In genomic region chr11:106179711-106180448, GRCm38 (mm10) we compare ENCODE assay signal across 16 mouse cellular contexts. TPM values are rescaled to one million over a fixed set of nuclear protein-coding genes. Genes with fewer than 3 reads are reported as not detected.
DNase-seq lines count a peak whose midpoint lies in the region; ATAC-seq and TF ChIP-seq lines count a peak whose summit lies in the region.
"Had no signal": no experiment of that assay in that cellular context is flagged by ENCODE, and none has a peak within 500 bp of the region (broad histone marks: within the 10 kb centered on the region; RNA-seq: fewer than 3 reads in every experiment).

No protein-coding gene starts in this region.

- H3K27me3 ChIP-seq in CH12.LX (replicated peaks) = no peaks in the 10 kb centered on the region
- H3K27me3 ChIP-seq in embryonic facial prominence, embryonic 15.5 days = no peaks in the 10 kb centered on the region
- H3K27me3 ChIP-seq: heart, embryonic 13.5 days; liver, embryonic 15.5 days had no signal

- peak; percentile 84; the same call in 1 of the 2 replicates for ATAC-seq in embryonic facial prominence, embryonic 15.5 days (ENCODE audit: insufficient number of reproducible peaks, low FRiP score, low TSS enrichment, low read depth)
- no peak for ATAC-seq in megakaryocyte progenitor cell, adult 5-6 weeks (replicated peaks; ENCODE audit: poor library complexity)

- H3K36me3 ChIP-seq in CH12.LX (replicated peaks in 1 of 2; ENCODE audit: control insufficient read depth in 1 of 2, insufficient read depth in 1 of 2, low read length in 1 of 2) = peaks cover 7 to 42% of the 10 kb centered on the region in 2 experiments
- H3K36me3 ChIP-seq in embryonic facial prominence, embryonic 15.5 days = peaks cover 6% of the 10 kb centered on the region

- TF ChIP-seq POLR2A in CH12.LX (IDR thresholded peaks at IDR 0.05; ENCODE audit: low read depth, low read length) = no peak; the same call in 1 of the 2 replicates

- no peak for TF ChIP-seq CTCF in left cerebral cortex, adult 2 months (IDR thresholded peaks at IDR 0.05)
- TF ChIP-seq CTCF in CH12.LX (conservative IDR thresholded peaks at IDR 0.05 in 1 of 2, IDR thresholded peaks at IDR 0.05 in 1 of 2; ENCODE audit: low read depth in 2 of 2, low read length in 2 of 2) = no peak

- no peaks in the 10 kb centered on the region for H3K79me2 ChIP-seq in CH12.LX (replicated peaks; ENCODE audit: control insufficient read depth, extremely low read depth, insufficient read depth, poor library complexity, severe bottlenecking)

- dilution Hi-C loops in CH12.LX (cut with MboI; ENCODE audit: extremely low pct_ligation_motif_present, extremely low pct_unique_long_range_greater_than_20kb, low sequenced_read_pairs) = no loop called here

- no peak overlapping the region for H3K4me3 ChIP-seq in left cerebral cortex, adult 2 months
- peak overlapping the region in 1 of 3 experiments; percentile 8 for H3K4me3 ChIP-seq in CH12.LX (replicated peaks in 1 of 3; ENCODE audit: low read depth in 2 of 3, low read length in 2 of 3, poor library complexity in 1 of 3)
- no peak overlapping the region for H3K4me3 ChIP-seq in embryonic facial prominence, embryonic 15.5 days (replicated peaks)
- H3K4me3 ChIP-seq: heart, embryonic 13.5 days; liver, embryonic 15.5 days; myocyte had no signal

- WGBS in embryonic facial prominence, embryonic 15.5 days = 33% methylated on average over 7 of the region's 7 CpGs

- TF ChIP-seq EP300 in CH12.LX (IDR thresholded peaks at IDR 0.05; ENCODE audit: low read length) = no peak

- no peak for TF ChIP-seq RAD21 in CH12.LX (IDR thresholded peaks at IDR 0.05; ENCODE audit: low read depth, low read length)

- intact Hi-C loops in left cerebral cortex, adult 2 months (cut with DNase I) = loop anchor here (1.0 kb wide), 1 partner anchor 19 kb away; no protein-coding TSS in a partner anchor

- no peaks in the 10 kb centered on the region for H3K9me3 ChIP-seq in CH12.LX (replicated peaks; ENCODE audit: low read length)
- no peaks in the 10 kb centered on the region for H3K9me3 ChIP-seq in embryonic facial prominence, embryonic 15.5 days (replicated peaks)
- H3K9me3 ChIP-seq: heart, embryonic 13.5 days; liver, embryonic 15.5 days had no signal

- DNase-seq in left cerebral cortex, adult 2 months (ENCODE audit: extremely low spot score in 1 of 2, low spot score in 2 of 2) = no peak
- DNase-seq in left cerebral cortex, adult 9 months (ENCODE audit: low spot score in 2 of 2) = no peak
- DNase-seq in CH12.LX (ENCODE audit: extremely low read depth) = no peak
- DNase-seq in brain, adult 2 months (ENCODE audit: low read depth, low spot score) = peak; percentile 96
- no peak for DNase-seq in urinary bladder, adult 18-20 months (ENCODE audit: low spot score in 2 of 2)
- DNase-seq: kidney, adult 2 months; thymus, adult 2 months had no signal

- H3K4me2 ChIP-seq in CH12.LX (ENCODE audit: insufficient read depth, low read depth, poor library complexity, severe bottlenecking) = peak overlapping the region; percentile 83
- H3K4me2 ChIP-seq in embryonic facial prominence, embryonic 15.5 days (replicated peaks) = no peak overlapping the region
- H3K4me2 ChIP-seq: heart, embryonic 13.5 days; hindbrain, embryonic 14.5 days; liver, embryonic 15.5 days had no signal

- no peak overlapping the region for H3K9ac ChIP-seq in CH12.LX (ENCODE audit: insufficient read depth, low read depth)
- no peak overlapping the region for H3K9ac ChIP-seq in embryonic facial prominence, embryonic 15.5 days
- H3K9ac ChIP-seq: heart, embryonic 13.5 days; hindbrain, embryonic 14.5 days; liver, embryonic 15.5 days had no signal

- in situ Hi-C loops in CH12.LX (cut with MboI; ENCODE audit: low pct_ligation_motif_present, low pct_unique_long_range_greater_than_20kb, low sequenced_read_pairs) = no loop called here

- H3K4me1 ChIP-seq in CH12.LX (ENCODE audit: control insufficient read depth in 1 of 2, insufficient read depth in 2 of 2) = peaks cover 19 to 34% of the 10 kb centered on the region in 2 experiments
- peaks cover 18% of the 10 kb centered on the region for H3K4me1 ChIP-seq in embryonic facial prominence, embryonic 15.5 days

- peak overlapping the region; percentile 84 for H3K27ac ChIP-seq in left cerebral cortex, adult 2 months
- H3K27ac ChIP-seq in CH12.LX (ENCODE audit: insufficient read depth, low read depth) = peak overlapping the region; percentile 85
- H3K27ac ChIP-seq in embryonic facial prominence, embryonic 15.5 days (replicated peaks) = peak overlapping the region; percentile 88
- H3K27ac ChIP-seq: heart, embryonic 13.5 days; hindbrain, embryonic 14.5 days; liver, embryonic 15.5 days had no signal

TF ChIP-seq in CH12.LX, 34 proteins besides CTCF, POLR2A, EP300 and RAD21:
- TF ChIP-seq ETS1 (conservative IDR thresholded peaks at IDR 0.05; ENCODE audit: low read depth, low read length) = no peak
- TF ChIP-seq ZNF384 (IDR thresholded peaks at IDR 0.05; ENCODE audit: low read depth, low read length) = no peak
- TF ChIP-seq CHD2 (IDR thresholded peaks at IDR 0.05; ENCODE audit: low read length) = peak; percentile 35; the same call in 1 of the 2 replicates
- TF ChIP-seq ZMIZ1 (IDR thresholded peaks at IDR 0.05; ENCODE audit: low read depth, low read length) = peak; percentile 22; the same call in 1 of the 2 replicates
- peak; percentile 79; the same call in 1 of the 2 replicates for TF ChIP-seq POLR2AphosphoS2 (IDR thresholded peaks at IDR 0.05; ENCODE audit: low read depth, low read length)
- peak; percentile 66; the same call in 1 of the 2 replicates for TF ChIP-seq JUND (conservative IDR thresholded peaks at IDR 0.05; ENCODE audit: low read depth, low read length)
- TF ChIP-seq MAX (IDR thresholded peaks at IDR 0.05; ENCODE audit: low read length) = peak; percentile 80
- TF ChIP-seq JUN (IDR thresholded peaks at IDR 0.05; ENCODE audit: insufficient read depth, low read depth, low read length) = peak; percentile 59
- 0 out of 2 replicates have a peak, but pooled peaks have one; percentile 23 for TF ChIP-seq NRF1 (IDR thresholded peaks at IDR 0.05; ENCODE audit: low read depth, low read length)
- peak; percentile 76 for TF ChIP-seq MEF2A (IDR thresholded peaks at IDR 0.05; ENCODE audit: borderline replicate concordance, low read depth, low read length)
- TF ChIP-seq CHD1 (IDR thresholded peaks at IDR 0.05; ENCODE audit: low read depth, low read length) = 0 out of 2 replicates have a peak, but pooled peaks have one; percentile 75

RNA-seq across cellular contexts. Expression of gene Limd2, which starts 19.2 kb away (rescaled TPM):
- total RNA-seq in left cerebral cortex, adult 2 months (2021) = 10 to 100 TPM; 78.1 to 96.5 TPM
- total RNA-seq in CH12.LX (2012; rRNA removed) = 249 and 275 TPM in 2 replicates
- 344 and 367 TPM in 2 replicates for total RNA-seq in CH12.LX (2014; rRNA removed)
- polyA plus RNA-seq in CH12.LX (2012; ENCODE audit: insufficient read length, low read depth) = 520 and 563 TPM in 2 replicates
- polyA plus RNA-seq in embryonic facial prominence, embryonic 15.5 days (2015; fragmentation: Nextera tagmentation; extraction: Ambion mirVana) = 250 and 257 TPM in 2 replicates
- total RNA-seq in megakaryocyte progenitor cell, adult 5-6 weeks (2015) = 169 and 172 TPM in 2 replicates
- 37.4 and 40.8 TPM in 2 replicates for total RNA-seq in megakaryocyte progenitor cell, adult 5-6 weeks (2017)

RNA-seq across cellular contexts. Expression of gene Gm10840, which starts 19.2 kb away (rescaled TPM):
- not detected for total RNA-seq in left cerebral cortex, adult 2 months (2021)
- total RNA-seq in CH12.LX (2012; rRNA removed) = not detected in 2 replicates
- total RNA-seq in CH12.LX (2014; rRNA removed) = not detected in 2 replicates
- not detected in 2 replicates for polyA plus RNA-seq in CH12.LX (2012; ENCODE audit: insufficient read length, low read depth)
- 0.71 TPM in 1 of 2 replicates, not detected in the other for polyA plus RNA-seq in embryonic facial prominence, embryonic 15.5 days (2015; fragmentation: Nextera tagmentation; extraction: Ambion mirVana)
- 2.6 and 4.4 TPM in 2 replicates for total RNA-seq in megakaryocyte progenitor cell, adult 5-6 weeks (2015)
- total RNA-seq in megakaryocyte progenitor cell, adult 5-6 weeks (2017) = not detected in 2 replicates
- total RNA-seq: ES-E14; gastrocnemius, adult 18-20 months; layer of hippocampus, postnatal 25 days had no signal
- polyA plus RNA-seq: heart, embryonic 13.5 days; hindbrain, embryonic 14.5 days; kidney, adult 2 months; liver, embryonic 15.5 days; myocyte; thymus, adult 2 months had no signal

RNA-seq across cellular contexts. Expression of gene Strada, which starts 22.1 kb away (rescaled TPM):
- total RNA-seq in left cerebral cortex, adult 2 months (2021) = 10 to 100 TPM; 30.9 to 31.5 TPM
- total RNA-seq in CH12.LX (2012; rRNA removed) (36.8 and 39.4 TPM in 2 replicates), CH12.LX (2014; rRNA removed) (40.1 and 41.7 TPM in 2 replicates)
- polyA plus RNA-seq in CH12.LX (2012; ENCODE audit: insufficient read length, low read depth) = 48.7 and 51.7 TPM in 2 replicates
- 28.4 and 29.3 TPM in 2 replicates for polyA plus RNA-seq in embryonic facial prominence, embryonic 15.5 days (2015; fragmentation: Nextera tagmentation; extraction: Ambion mirVana)
- 27.0 and 31.6 TPM in 2 replicates for total RNA-seq in megakaryocyte progenitor cell, adult 5-6 weeks (2015)
- total RNA-seq in megakaryocyte progenitor cell, adult 5-6 weeks (2017) = 20.1 and 21.7 TPM in 2 replicates

RNA-seq across cellular contexts. Expression of gene Ccdc47, which starts 36.3 kb away (rescaled TPM):
- 10 to 100 TPM; 83.2 to 84.8 TPM for total RNA-seq in left cerebral cortex, adult 2 months (2021)
- total RNA-seq in CH12.LX (2012; rRNA removed) = 53.2 and 66.7 TPM in 2 replicates
- total RNA-seq in CH12.LX (2014; rRNA removed) = 44.5 and 46.1 TPM in 2 replicates
- polyA plus RNA-seq in CH12.LX (2012; ENCODE audit: insufficient read length, low read depth) = 80.8 and 94.1 TPM in 2 replicates
- polyA plus RNA-seq in embryonic facial prominence, embryonic 15.5 days (2015; fragmentation: Nextera tagmentation; extraction: Ambion mirVana) = 88.9 and 91.8 TPM in 2 replicates
- total RNA-seq in megakaryocyte progenitor cell, adult 5-6 weeks (2015) = 41.7 and 51.3 TPM in 2 replicates
- 138 and 195 TPM in 2 replicates for total RNA-seq in megakaryocyte progenitor cell, adult 5-6 weeks (2017)

RNA-seq across cellular contexts. Expression of gene Ddx42, which starts 36.8 kb away (rescaled TPM):
- 10 to 100 TPM; 63.4 to 68.7 TPM for total RNA-seq in left cerebral cortex, adult 2 months (2021)
- total RNA-seq in CH12.LX (2012; rRNA removed) = 63.8 and 69.0 TPM in 2 replicates
- 65.3 and 65.5 TPM in 2 replicates for total RNA-seq in CH12.LX (2014; rRNA removed)
- polyA plus RNA-seq in CH12.LX (2012; ENCODE audit: insufficient read length, low read depth) = 89.1 and 94.6 TPM in 2 replicates
- 71.1 and 77.5 TPM in 2 replicates for polyA plus RNA-seq in embryonic facial prominence, embryonic 15.5 days (2015; fragmentation: Nextera tagmentation; extraction: Ambion mirVana)
- 39.8 and 47.9 TPM in 2 replicates for total RNA-seq in megakaryocyte progenitor cell, adult 5-6 weeks (2015)
- 68.8 and 101 TPM in 2 replicates for total RNA-seq in megakaryocyte progenitor cell, adult 5-6 weeks (2017)
